Mouse (Mus musculus): ENCODE measurements around the gene Etl4. TPM values are rescaled to one million over a fixed set of nuclear protein-coding genes. Genes with fewer than 3 reads are reported as not detected.

Etl4 gene
- polyA plus RNA-seq, 1 experiment, result 19.0 TPM

- WGBS, result 67% methylated on average over 4 of the region's 4 CpGs
- Histone ChIP-seq H3K27me3 (ENCODE audit: control insufficient read depth, insufficient read depth, low read length) (no peaks in the 10 kb centered on the region), H3K27ac (ENCODE audit: insufficient read depth, low read depth, low read length) (no peak overlapping the region), H3K36me3 (ENCODE audit: control insufficient read depth, insufficient read depth, low read length) (no peaks in the 10 kb centered on the region), H3K4me1 (ENCODE audit: control insufficient read depth, insufficient read depth, insufficient read length, low read length) (no peaks in the 10 kb centered on the region), H3K4me3 (ENCODE audit: low read depth, low read length) (no peak overlapping the region)
- no peak for TF ChIP-seq CTCF (IDR thresholded peaks at IDR 0.05; ENCODE audit: extremely low read depth, insufficient read length, insufficient replicate concordance, low read depth, low read length)
These were observed 338.6 kb downstream of the Etl4 start for GRCm38 (mm10) chr2:20248043-20248664.

GRCm38 (mm10) chr2:20249403-20249802 is 339.8 kb downstream of the Etl4 start:
- no peaks in the 10 kb centered on the region for H3K36me3 ChIP-seq (ENCODE audit: control insufficient read depth, insufficient read depth, low read length)

GRCm38 (mm10) chr2:20276124-20276523 is 366.5 kb downstream of the Etl4 start:
- Histone ChIP-seq H3K27me3 (ENCODE audit: control insufficient read depth, insufficient read depth, low read length) (no peaks in the 10 kb centered on the region), H3K4me1 (ENCODE audit: control insufficient read depth, insufficient read depth, insufficient read length, low read length) (no peaks in the 10 kb centered on the region), H3K27ac (ENCODE audit: insufficient read depth, low read depth, low read length) (no peak overlapping the region), H3K36me3 (ENCODE audit: control insufficient read depth, insufficient read depth, low read length) (no peaks in the 10 kb centered on the region), H3K4me3 (ENCODE audit: low read depth, low read length) (no peak overlapping the region)
- TF ChIP-seq CTCF (IDR thresholded peaks at IDR 0.05; ENCODE audit: extremely low read depth, insufficient read length, insufficient replicate concordance, low read depth, low read length), result no peak
- TF ChIP-seq POLR2A (IDR thresholded peaks at IDR 0.05; ENCODE audit: low read depth, low read length), result no peak
- 36% methylated on average over 2 of the region's 2 CpGs for WGBS

More at GRCm38 (mm10) chr2:20249403-20249802, 339.8 kb downstream of the Etl4 start:
- 60% methylated on average over 4 of the region's 4 CpGs for WGBS
- Histone ChIP-seq H3K27ac (ENCODE audit: insufficient read depth, low read depth, low read length) (no peak overlapping the region), H3K27me3 (ENCODE audit: control insufficient read depth, insufficient read depth, low read length) (no peaks in the 10 kb centered on the region), H3K4me3 (ENCODE audit: low read depth, low read length) (no peak overlapping the region), H3K4me1 (ENCODE audit: control insufficient read depth, insufficient read depth, insufficient read length, low read length) (no peaks in the 10 kb centered on the region)
- no peak for TF ChIP-seq POLR2A (IDR thresholded peaks at IDR 0.05; ENCODE audit: low read depth, low read length)
- TF ChIP-seq CTCF (IDR thresholded peaks at IDR 0.05; ENCODE audit: extremely low read depth, insufficient read length, insufficient replicate concordance, low read depth, low read length), result no peak

- H3K4me1 ChIP-seq (ENCODE audit: control insufficient read depth, insufficient read depth, insufficient read length, low read length), result no peaks in the 10 kb centered on the region
- H3K4me3 ChIP-seq (ENCODE audit: low read depth, low read length), result no peak overlapping the region
- no peaks in the 10 kb centered on the region for H3K36me3 ChIP-seq (ENCODE audit: control insufficient read depth, insufficient read depth, low read length)
- 83% methylated on average over 2 of the region's 2 CpGs for WGBS
- TF ChIP-seq POLR2A (IDR thresholded peaks at IDR 0.05; ENCODE audit: low read depth, low read length) (no peak), CTCF (IDR thresholded peaks at IDR 0.05; ENCODE audit: extremely low read depth, insufficient read length, insufficient replicate concordance, low read depth, low read length) (no peak)
- H3K27me3 ChIP-seq (ENCODE audit: control insufficient read depth, insufficient read depth, low read length), result no peaks in the 10 kb centered on the region
- H3K27ac ChIP-seq (ENCODE audit: insufficient read depth, low read depth, low read length), result no peak overlapping the region
These were observed 372.3 kb downstream of the Etl4 start for GRCm38 (mm10) chr2:20281903-20282302.

GRCm38 (mm10) chr2:20284425-20284824 is 374.8 kb downstream of the Etl4 start:
- TF ChIP-seq POLR2A (IDR thresholded peaks at IDR 0.05; ENCODE audit: low read depth, low read length) (no peak), CTCF (IDR thresholded peaks at IDR 0.05; ENCODE audit: extremely low read depth, insufficient read length, insufficient replicate concordance, low read depth, low read length) (no peak)
- Histone ChIP-seq H3K27me3 (ENCODE audit: control insufficient read depth, insufficient read depth, low read length) (no peaks in the 10 kb centered on the region), H3K27ac (ENCODE audit: insufficient read depth, low read depth, low read length) (no peak overlapping the region), H3K4me3 (ENCODE audit: low read depth, low read length) (no peak overlapping the region), H3K36me3 (ENCODE audit: control insufficient read depth, insufficient read depth, low read length) (no peaks in the 10 kb centered on the region), H3K4me1 (ENCODE audit: control insufficient read depth, insufficient read depth, insufficient read length, low read length) (no peaks in the 10 kb centered on the region)
- 61% methylated on average over 2 of the region's 2 CpGs for WGBS

GRCm38 (mm10) chr2:20290982-20291740 is 381.6 kb downstream of the Etl4 start:
- H3K36me3 ChIP-seq (ENCODE audit: control insufficient read depth, insufficient read depth, low read length), result no peaks in the 10 kb centered on the region
- H3K27ac ChIP-seq (ENCODE audit: insufficient read depth, low read depth, low read length), result no peak overlapping the region
- 80% methylated on average over 4 of the region's 4 CpGs for WGBS
- no peaks in the 10 kb centered on the region for H3K27me3 ChIP-seq (ENCODE audit: control insufficient read depth, insufficient read depth, low read length)
- H3K4me3 ChIP-seq (ENCODE audit: low read depth, low read length), result no peak overlapping the region
- no peak for TF ChIP-seq POLR2A (IDR thresholded peaks at IDR 0.05; ENCODE audit: low read depth, low read length)
- no peak for TF ChIP-seq CTCF (IDR thresholded peaks at IDR 0.05; ENCODE audit: extremely low read depth, insufficient read length, insufficient replicate concordance, low read depth, low read length)
- H3K4me1 ChIP-seq (ENCODE audit: control insufficient read depth, insufficient read depth, insufficient read length, low read length), result no peaks in the 10 kb centered on the region

- Histone ChIP-seq H3K4me3 (ENCODE audit: low read depth, low read length) (no peak overlapping the region), H3K27me3 (ENCODE audit: control insufficient read depth, insufficient read depth, low read length) (no peaks in the 10 kb centered on the region), H3K27ac (ENCODE audit: insufficient read depth, low read depth, low read length) (no peak overlapping the region), H3K36me3 (ENCODE audit: control insufficient read depth, insufficient read depth, low read length) (no peaks in the 10 kb centered on the region), H3K4me1 (ENCODE audit: control insufficient read depth, insufficient read depth, insufficient read length, low read length) (no peaks in the 10 kb centered on the region)
- TF ChIP-seq CTCF (IDR thresholded peaks at IDR 0.05; ENCODE audit: extremely low read depth, insufficient read length, insufficient replicate concordance, low read depth, low read length) (no peak), POLR2A (IDR thresholded peaks at IDR 0.05; ENCODE audit: low read depth, low read length) (no peak)
- 48% methylated on average over 2 of the region's 2 CpGs for WGBS
These were observed 382.1 kb downstream of the Etl4 start for GRCm38 (mm10) chr2:20291741-20292110.

Data from small intestine, adult 2 months (tissue).